Mouse (Mus musculus): ENCODE measurements at regions not wholly inside any gene's neighbourhood (a gene's known extent, or its start where the extent isn't known, plus 50 kb on each side); places are given as distances from the start of the nearest gene placed in this dataset.

- ATAC-seq, result no peak
- no peak overlapping the region for H3K9ac ChIP-seq
- no peaks in the 10 kb centered on the region for H3K36me3 ChIP-seq
- H3K4me3 ChIP-seq (replicated peaks), result no peak overlapping the region
- H3K27ac ChIP-seq, result no peak overlapping the region
- H3K9me3 ChIP-seq, result no peaks in the 10 kb centered on the region
- H3K4me1 ChIP-seq (replicated peaks), result no peaks in the 10 kb centered on the region
- WGBS, result 90% methylated on average over 6 of the region's 6 CpGs
- no peak overlapping the region for H3K4me2 ChIP-seq (replicated peaks)
- H3K27me3 ChIP-seq (replicated peaks), result no peaks in the 10 kb centered on the region
Observed at GRCm38 (mm10) chr6:143412721-143413120, 245.7 kb downstream of the Etnk1 start.

- H3K36me3 ChIP-seq, result no peaks in the 10 kb centered on the region
- H3K4me3 ChIP-seq (replicated peaks), result no peak overlapping the region
- H3K27me3 ChIP-seq (replicated peaks), result no peaks in the 10 kb centered on the region
- no peak for ATAC-seq
- WGBS, result 83% methylated on average over 27 of the region's 27 CpGs
- H3K9me3 ChIP-seq, result no peaks in the 10 kb centered on the region
- H3K4me2 ChIP-seq (replicated peaks), result no peak overlapping the region
- no peak overlapping the region for H3K9ac ChIP-seq
- H3K27ac ChIP-seq, result no peak overlapping the region
- H3K4me1 ChIP-seq (replicated peaks), result no peaks in the 10 kb centered on the region
Observed at GRCm38 (mm10) chr6:143414590-143415382, 247.8 kb downstream of the Etnk1 start.

- WGBS, result 88% methylated on average over 12 of the region's 12 CpGs
- no peaks in the 10 kb centered on the region for H3K4me1 ChIP-seq (replicated peaks)
- H3K4me3 ChIP-seq (replicated peaks), result no peak overlapping the region
- no peaks in the 10 kb centered on the region for H3K9me3 ChIP-seq
- H3K27ac ChIP-seq, result no peak overlapping the region
- no peaks in the 10 kb centered on the region for H3K27me3 ChIP-seq (replicated peaks)
- H3K36me3 ChIP-seq, result no peaks in the 10 kb centered on the region
- no peak for ATAC-seq
- no peak overlapping the region for H3K9ac ChIP-seq
- H3K4me2 ChIP-seq (replicated peaks), result no peak overlapping the region
Observed at GRCm38 (mm10) chr6:143415383-143415778, 248.4 kb downstream of the Etnk1 start.

GRCm38 (mm10) chr6:143419872-143420271, 252.9 kb downstream of the Etnk1 start:
- Histone ChIP-seq H3K9me3 (no peaks in the 10 kb centered on the region), H3K27me3 (replicated peaks) (no peaks in the 10 kb centered on the region), H3K36me3 (no peaks in the 10 kb centered on the region), H3K9ac (no peak overlapping the region), H3K4me1 (replicated peaks) (no peaks in the 10 kb centered on the region), H3K4me3 (replicated peaks) (no peak overlapping the region), H3K27ac (no peak overlapping the region), H3K4me2 (replicated peaks) (no peak overlapping the region)
- no peak for ATAC-seq
- 86% methylated on average over 7 of the region's 7 CpGs for WGBS

- no peaks in the 10 kb centered on the region for H3K27me3 ChIP-seq (replicated peaks)
Observed at GRCm38 (mm10) chr6:143423026-143423425, 256.0 kb downstream of the Etnk1 start.

GRCm38 (mm10) chr6:143425182-143425829, 258.3 kb downstream of the Etnk1 start:
- Histone ChIP-seq H3K9ac (no peak overlapping the region), H3K4me3 (replicated peaks) (no peak overlapping the region), H3K4me1 (replicated peaks) (no peaks in the 10 kb centered on the region), H3K27ac (no peak overlapping the region), H3K27me3 (replicated peaks) (no peaks in the 10 kb centered on the region), H3K36me3 (no peaks in the 10 kb centered on the region), H3K9me3 (no peaks in the 10 kb centered on the region), H3K4me2 (replicated peaks) (peak overlapping the region; percentile 41)
- 0 out of 2 replicates have a peak, but pooled peaks have one; percentile 47 for ATAC-seq
- WGBS, result 15% methylated on average over 17 of the region's 17 CpGs

More at GRCm38 (mm10) chr6:143423026-143423425, 256.0 kb downstream of the Etnk1 start:
- Histone ChIP-seq H3K27ac (no peak overlapping the region), H3K9ac (no peak overlapping the region), H3K4me3 (replicated peaks) (no peak overlapping the region), H3K4me1 (replicated peaks) (no peaks in the 10 kb centered on the region), H3K4me2 (replicated peaks) (no peak overlapping the region), H3K9me3 (no peaks in the 10 kb centered on the region), H3K36me3 (no peaks in the 10 kb centered on the region)
- 92% methylated on average over 14 of the region's 14 CpGs for WGBS
- no peak for ATAC-seq

- no peaks in the 10 kb centered on the region for H3K36me3 ChIP-seq
- no peaks in the 10 kb centered on the region for H3K27me3 ChIP-seq (replicated peaks)
- WGBS, result 87% methylated on average over 13 of the region's 13 CpGs
- no peak overlapping the region for H3K9ac ChIP-seq
- no peak for ATAC-seq
- H3K27ac ChIP-seq, result no peak overlapping the region
- no peaks in the 10 kb centered on the region for H3K9me3 ChIP-seq
- H3K4me2 ChIP-seq (replicated peaks), result no peak overlapping the region
- H3K4me3 ChIP-seq (replicated peaks), result no peak overlapping the region
- H3K4me1 ChIP-seq (replicated peaks), result no peaks in the 10 kb centered on the region
Observed at GRCm38 (mm10) chr6:143431896-143432450, 265.0 kb downstream of the Etnk1 start.

- Histone ChIP-seq H3K36me3 (no peaks in the 10 kb centered on the region), H3K4me1 (replicated peaks) (no peaks in the 10 kb centered on the region), H3K27ac (no peak overlapping the region), H3K27me3 (replicated peaks) (no peaks in the 10 kb centered on the region), H3K9ac (no peak overlapping the region), H3K9me3 (no peaks in the 10 kb centered on the region), H3K4me2 (replicated peaks) (no peak overlapping the region), H3K4me3 (replicated peaks) (no peak overlapping the region)
- no peak for ATAC-seq
- 76% methylated on average over 32 of the region's 32 CpGs for WGBS
Observed at GRCm38 (mm10) chr6:143437367-143438271, 270.6 kb downstream of the Etnk1 start.

GRCm38 (mm10) chr6:143438272-143438591, 271.2 kb downstream of the Etnk1 start:
- H3K27me3 ChIP-seq (replicated peaks), result no peaks in the 10 kb centered on the region
- no peak overlapping the region for H3K4me3 ChIP-seq (replicated peaks)
- H3K27ac ChIP-seq, result no peak overlapping the region
- no peak for ATAC-seq
- WGBS, result 72% methylated on average over 5 of the region's 5 CpGs
- H3K4me1 ChIP-seq (replicated peaks), result no peaks in the 10 kb centered on the region
- no peaks in the 10 kb centered on the region for H3K9me3 ChIP-seq
- no peak overlapping the region for H3K4me2 ChIP-seq (replicated peaks)
- H3K36me3 ChIP-seq, result no peaks in the 10 kb centered on the region
- H3K9ac ChIP-seq, result no peak overlapping the region

- Histone ChIP-seq H3K9me3 (no peaks in the 10 kb centered on the region), H3K36me3 (no peaks in the 10 kb centered on the region), H3K4me2 (replicated peaks) (no peak overlapping the region), H3K4me1 (replicated peaks) (no peaks in the 10 kb centered on the region), H3K9ac (no peak overlapping the region), H3K27me3 (replicated peaks) (no peaks in the 10 kb centered on the region), H3K4me3 (replicated peaks) (no peak overlapping the region), H3K27ac (no peak overlapping the region)
- no peak for ATAC-seq
- 95% methylated on average over 10 of the region's 10 CpGs for WGBS
Observed at GRCm38 (mm10) chr6:143439484-143439883, 272.5 kb downstream of the Etnk1 start.

- H3K4me2 ChIP-seq (replicated peaks), result no peak overlapping the region
- 78% methylated on average over 15 of the region's 15 CpGs for WGBS
- ATAC-seq, result no peak
- no peaks in the 10 kb centered on the region for H3K9me3 ChIP-seq
- H3K9ac ChIP-seq, result no peak overlapping the region
- no peaks in the 10 kb centered on the region for H3K27me3 ChIP-seq (replicated peaks)
- H3K4me3 ChIP-seq (replicated peaks), result no peak overlapping the region
- no peak overlapping the region for H3K27ac ChIP-seq
- no peaks in the 10 kb centered on the region for H3K36me3 ChIP-seq
- H3K4me1 ChIP-seq (replicated peaks), result no peaks in the 10 kb centered on the region
Observed at GRCm38 (mm10) chr6:143440237-143440950, 273.4 kb downstream of the Etnk1 start.

Measured in intestine, embryonic 15.5 days (tissue).